Mouse (Mus musculus) myocyte (in vitro differentiated cells): ENCODE measurements at regions not wholly inside any gene's neighbourhood (a gene's known extent, or its start where the extent isn't known, plus 50 kb on each side); places are given as distances from the start of the nearest gene placed in this dataset.

Source experiments
- H3K27me3 ChIP-seq: one replicate; pipeline ENCODE4 v1.6.1; 2011; ENCODE audit not compliant: control insufficient read depth, insufficient read depth, insufficient read length
- H3K36me3 ChIP-seq: one replicate; pipeline ENCODE4 v1.6.1; 2011; ENCODE audit not compliant: control insufficient read depth, insufficient read depth
- H3K4me2 ChIP-seq: one replicate; pipeline ENCODE4 v1.6.1; 2011; ENCODE audit warnings: low read depth, control low read depth
- H3K4me3 ChIP-seq: one replicate; pipeline ENCODE4 v1.5.1; 2011; ENCODE audit warnings: mild to moderate bottlenecking, control low read depth, moderate library complexity
- H3K79me2 ChIP-seq: one replicate; pipeline ENCODE4 v1.6.1; 2011; ENCODE audit not compliant: control insufficient read depth, insufficient read depth
- H3ac ChIP-seq: one replicate; pipeline ENCODE4 v1.6.1; 2011; ENCODE audit not compliant: control insufficient read depth, insufficient read length
- CEBPB ChIP-seq: IDR thresholded peaks from 2 replicates; pipeline ENCODE4 v1.6.1; 2011; ENCODE audit warnings: mild to moderate bottlenecking, moderate library complexity; ENCODE audit not compliant: poor library complexity, insufficient read depth, severe bottlenecking
- E2F4 ChIP-seq: IDR thresholded peaks from one replicate; pipeline ENCODE4 v1.6.1; 2011; ENCODE audit warnings: mild to moderate bottlenecking, control low read depth, moderate library complexity; ENCODE audit not compliant: insufficient read depth
- MAX ChIP-seq: IDR thresholded peaks from one replicate; pipeline ENCODE4 v1.6.1; 2011; ENCODE audit warnings: low read depth, mild to moderate bottlenecking, control low read depth
- MYOD1 ChIP-seq, 3 experiments: IDR thresholded peaks; one replicate each; pipeline ENCODE4 v1.6.1; 2011; ENCODE audit warnings: control low read depth in 2 of 3, low read depth in 2 of 3, mild to moderate bottlenecking in 2 of 3, moderate library complexity in 1 of 3; ENCODE audit not compliant: insufficient read length in 2 of 3, control insufficient read depth in 1 of 3
- MYOG ChIP-seq, 3 experiments: IDR thresholded peaks; one replicate each; pipeline ENCODE4 v1.6.1; 2011; ENCODE audit warnings: control low read depth in 2 of 3, low read depth in 2 of 3, mild to moderate bottlenecking in 2 of 3; ENCODE audit not compliant: insufficient read length in 2 of 3, control insufficient read depth in 1 of 3, insufficient read depth in 1 of 3
- POLR2A ChIP-seq: IDR thresholded peaks from one replicate; pipeline ENCODE4 v1.6.1; 2011; ENCODE audit warnings: low read depth, mild to moderate bottlenecking, control low read depth, moderate library complexity; ENCODE audit not compliant: insufficient read length
- POLR2AphosphoS2 ChIP-seq: IDR thresholded peaks from one replicate; pipeline ENCODE4 v1.6.1; 2011; ENCODE audit warnings: low read depth, control low read depth; ENCODE audit not compliant: insufficient read length
- REST ChIP-seq: IDR thresholded peaks from one replicate; pipeline ENCODE4 v1.6.1; 2011; ENCODE audit warnings: mild to moderate bottlenecking, control low read depth, moderate library complexity; ENCODE audit not compliant: insufficient read depth, insufficient read length
- SRF ChIP-seq: IDR thresholded peaks from one replicate; pipeline ENCODE4 v1.6.1; 2011; ENCODE audit warnings: low read depth; ENCODE audit not compliant: control insufficient read depth, insufficient read length
- TCF12 ChIP-seq: IDR thresholded peaks from one replicate; pipeline ENCODE4 v1.6.1; 2011; ENCODE audit warnings: mild to moderate bottlenecking, control low read depth; ENCODE audit not compliant: poor library complexity, insufficient read depth, severe bottlenecking
- TCF3 ChIP-seq: IDR thresholded peaks from one replicate; pipeline ENCODE4 v1.6.1; 2011; ENCODE audit warnings: low read depth, control low read depth; ENCODE audit not compliant: insufficient read length
- USF1 ChIP-seq: IDR thresholded peaks from one replicate; pipeline ENCODE4 v1.6.1; 2011; ENCODE audit warnings: low read depth, mild to moderate bottlenecking, control low read depth, moderate library complexity

- TF ChIP-seq POLR2AphosphoS2 (no peak), MYOD1 (IDR thresholded peaks at IDR 0.05; ENCODE audit: control insufficient read depth in 1 of 3, insufficient read length in 2 of 3, low read depth in 2 of 3) (no peak), USF1 (peak; percentile 63)
- no peak overlapping the region for H3K4me2 ChIP-seq
- no peak overlapping the region for H3K4me3 ChIP-seq
- no peaks in the 10 kb centered on the region for H3K27me3 ChIP-seq
- no peak overlapping the region for H3ac ChIP-seq
- no peaks in the 10 kb centered on the region for H3K79me2 ChIP-seq
- no peaks in the 10 kb centered on the region for H3K36me3 ChIP-seq
Measured at GRCm38 (mm10) chr13:52253138-52253537, 277.9 kb downstream of the Diras2 start.

GRCm38 (mm10) chr13:52254185-52254584 lies 276.9 kb downstream of the Diras2 start:
- no peak for TF ChIP-seq REST
- no peak for TF ChIP-seq USF1
- no peak for TF ChIP-seq E2F4
- no peak for TF ChIP-seq POLR2A
- TF ChIP-seq TCF3: no peak
- TF ChIP-seq SRF: no peak
- TF ChIP-seq MAX: no peak
- TF ChIP-seq CEBPB: no peak
- TF ChIP-seq MYOD1 (IDR thresholded peaks at IDR 0.05; ENCODE audit: control insufficient read depth in 1 of 3, insufficient read length in 2 of 3, low read depth in 2 of 3): no peak
- TF ChIP-seq MYOG (IDR thresholded peaks at IDR 0.05; ENCODE audit: control insufficient read depth in 1 of 3, insufficient read depth in 1 of 3, insufficient read length in 2 of 3, low read depth in 2 of 3): no peak
- no peak for TF ChIP-seq TCF12
- no peak for TF ChIP-seq POLR2AphosphoS2
- Histone ChIP-seq H3K36me3 (no peaks in the 10 kb centered on the region), H3K79me2 (no peaks in the 10 kb centered on the region), H3ac (no peak overlapping the region), H3K4me3 (no peak overlapping the region), H3K4me2 (no peak overlapping the region), H3K27me3 (no peaks in the 10 kb centered on the region)

GRCm38 (mm10) chr13:52255697-52256096 lies 275.4 kb downstream of the Diras2 start:
- H3K79me2 ChIP-seq: no peaks in the 10 kb centered on the region
- H3K36me3 ChIP-seq: no peaks in the 10 kb centered on the region
- no peak overlapping the region for H3K4me2 ChIP-seq
- H3K27me3 ChIP-seq: no peaks in the 10 kb centered on the region
- H3ac ChIP-seq: no peak overlapping the region
- TF ChIP-seq CEBPB (no peak), MYOG (IDR thresholded peaks at IDR 0.05; ENCODE audit: control insufficient read depth in 1 of 3, insufficient read depth in 1 of 3, insufficient read length in 2 of 3, low read depth in 2 of 3) (no peak), REST (no peak), POLR2A (no peak), USF1 (no peak), MAX (no peak), POLR2AphosphoS2 (no peak), TCF3 (no peak), E2F4 (no peak), TCF12 (no peak)
- H3K4me3 ChIP-seq: no peak overlapping the region

GRCm38 (mm10) chr13:52258373-52258772 lies 272.7 kb downstream of the Diras2 start:
- Histone ChIP-seq H3K36me3 (no peaks in the 10 kb centered on the region), H3K4me2 (no peak overlapping the region)
- no peak for TF ChIP-seq MYOD1 (IDR thresholded peaks at IDR 0.05; ENCODE audit: control insufficient read depth in 1 of 3, insufficient read length in 2 of 3, low read depth in 2 of 3)
- TF ChIP-seq MYOG (IDR thresholded peaks at IDR 0.05; ENCODE audit: control insufficient read depth in 1 of 3, insufficient read depth in 1 of 3, insufficient read length in 2 of 3, low read depth in 2 of 3): no peak
- TF ChIP-seq CEBPB: no peak
- TF ChIP-seq SRF: no peak
- TF ChIP-seq POLR2A: no peak

GRCm38 (mm10) chr13:52262949-52263550 lies 268.0 kb downstream of the Diras2 start:
- Histone ChIP-seq H3K4me3 (no peak overlapping the region), H3K79me2 (no peaks in the 10 kb centered on the region), H3K27me3 (no peaks in the 10 kb centered on the region), H3K36me3 (no peaks in the 10 kb centered on the region), H3K4me2 (no peak overlapping the region), H3ac (no peak overlapping the region)
- TF ChIP-seq MAX (no peak), MYOG (IDR thresholded peaks at IDR 0.05; ENCODE audit: control insufficient read depth in 1 of 3, insufficient read depth in 1 of 3, insufficient read length in 2 of 3, low read depth in 2 of 3) (no peak), POLR2AphosphoS2 (no peak), E2F4 (no peak), POLR2A (no peak), TCF12 (no peak), SRF (no peak), REST (no peak), USF1 (no peak), MYOD1 (IDR thresholded peaks at IDR 0.05; ENCODE audit: control insufficient read depth in 1 of 3, insufficient read length in 2 of 3, low read depth in 2 of 3) (no peak), CEBPB (no peak)

More at GRCm38 (mm10) chr13:52258373-52258772, 272.7 kb downstream of the Diras2 start:
- Histone ChIP-seq H3K79me2 (no peaks in the 10 kb centered on the region), H3K4me3 (no peak overlapping the region), H3K27me3 (no peaks in the 10 kb centered on the region), H3ac (no peak overlapping the region)
